Mouse (Mus musculus) CD4-positive, CD25-positive, alpha-beta regulatory T cell, adult 4 months (primary cell): ENCODE measurements around the gene Tmed11. TPM values are rescaled to one million over a fixed set of nuclear protein-coding genes. Genes with fewer than 3 reads are reported as not detected.
"Not testable (repeated sequence)": the region's sequence is repeated elsewhere in the genome, so short reads cannot be mapped to it uniquely, and the experiment has no call there.

ENCODE experiments used
- ATAC-seq: one replicate; pipeline ENCODE4 v1.8.0; 2017
- polyA plus RNA-seq, 2 experiments: library from polyadenylated mRNA; unstranded; fragments of 100-300 nt; shearing (Covaris generic); gene quantifications; one replicate each; pipeline ENCODE4 v1.2.1; 2017

Tmed11 gene
- not detected for polyA plus RNA-seq

GRCm38 (mm10) chr5:108795263-108795662 is at the start of gene Tmed11:
Gene Tmed11 (minus strand): TSS chr5:108795363.
- ATAC-seq = not testable (repeated sequence)

- no peak for ATAC-seq
Observed at GRCm38 (mm10) chr5:108836156-108836555, 41.0 kb upstream of the Tmed11 start.

DNA sequence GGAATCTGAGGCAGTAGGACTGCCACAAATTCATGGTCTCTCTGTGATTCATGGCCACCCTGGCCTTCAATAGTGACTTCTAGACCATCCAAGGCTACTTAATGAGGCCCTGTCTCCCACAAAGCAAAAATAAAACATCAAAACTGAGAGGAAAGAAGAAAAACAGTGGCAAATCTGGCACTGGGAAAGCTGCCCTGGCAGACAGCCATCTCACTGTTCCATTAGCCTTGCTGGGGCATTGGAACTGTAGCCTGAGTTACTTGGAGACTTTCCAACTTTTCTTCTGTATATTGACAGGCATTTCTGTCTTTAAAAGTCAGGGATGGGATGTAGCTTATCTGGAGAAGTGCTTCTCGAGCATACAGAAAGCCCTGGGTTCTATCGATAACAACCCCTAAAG is 28.1 kb upstream of the Tmed11 start:
- ATAC-seq = no peak

DNA sequence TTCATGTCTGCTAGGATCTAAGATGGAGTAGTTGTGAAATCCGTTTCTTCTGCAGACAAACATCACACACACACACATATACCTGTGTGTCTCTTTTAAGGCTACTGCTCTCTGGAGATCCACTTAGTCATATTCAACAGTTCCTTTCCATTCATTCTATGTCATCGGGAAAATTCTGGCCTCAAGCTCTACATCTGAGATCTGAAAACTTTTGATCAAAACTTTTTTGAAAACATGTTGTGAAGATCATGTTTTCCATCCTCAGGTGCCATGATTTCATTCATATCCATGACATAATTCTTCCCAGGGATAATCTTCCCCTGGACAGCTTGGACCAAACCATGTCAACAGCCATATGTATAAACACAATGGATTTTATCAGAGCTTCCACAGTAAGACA is 13.6 kb upstream of the Tmed11 start, which contains the start of gene Vmn2r8:
TSS of gene Vmn2r8 (minus strand) at position 101 of the 400 bp plus-strand sequence.
- not testable (repeated sequence) for ATAC-seq

DNA sequence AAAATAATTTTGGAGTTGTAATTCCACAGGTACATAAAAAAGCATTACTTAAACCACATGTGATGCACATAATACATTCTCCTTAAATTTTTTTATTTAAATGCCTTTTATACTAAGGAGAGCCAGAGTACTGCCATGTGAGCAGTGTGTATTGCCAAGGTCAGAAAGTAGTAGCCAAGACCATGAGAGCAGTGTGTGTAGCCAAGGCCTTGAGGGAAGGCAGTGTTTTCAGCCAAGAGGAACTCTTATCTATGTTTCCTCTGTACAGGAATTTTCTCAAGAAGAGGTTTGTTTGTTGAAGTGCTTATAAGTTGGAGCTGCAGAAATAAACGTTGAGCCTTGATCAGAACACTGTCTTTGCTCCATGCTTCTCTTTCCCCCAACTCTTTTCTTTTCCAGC is 8.5 kb upstream of the Tmed11 start:
- no peak for ATAC-seq

- ATAC-seq = not testable (repeated sequence)
Observed at GRCm38 (mm10) chr5:108790385-108790784, 4.8 kb downstream of the Tmed11 start.

DNA sequence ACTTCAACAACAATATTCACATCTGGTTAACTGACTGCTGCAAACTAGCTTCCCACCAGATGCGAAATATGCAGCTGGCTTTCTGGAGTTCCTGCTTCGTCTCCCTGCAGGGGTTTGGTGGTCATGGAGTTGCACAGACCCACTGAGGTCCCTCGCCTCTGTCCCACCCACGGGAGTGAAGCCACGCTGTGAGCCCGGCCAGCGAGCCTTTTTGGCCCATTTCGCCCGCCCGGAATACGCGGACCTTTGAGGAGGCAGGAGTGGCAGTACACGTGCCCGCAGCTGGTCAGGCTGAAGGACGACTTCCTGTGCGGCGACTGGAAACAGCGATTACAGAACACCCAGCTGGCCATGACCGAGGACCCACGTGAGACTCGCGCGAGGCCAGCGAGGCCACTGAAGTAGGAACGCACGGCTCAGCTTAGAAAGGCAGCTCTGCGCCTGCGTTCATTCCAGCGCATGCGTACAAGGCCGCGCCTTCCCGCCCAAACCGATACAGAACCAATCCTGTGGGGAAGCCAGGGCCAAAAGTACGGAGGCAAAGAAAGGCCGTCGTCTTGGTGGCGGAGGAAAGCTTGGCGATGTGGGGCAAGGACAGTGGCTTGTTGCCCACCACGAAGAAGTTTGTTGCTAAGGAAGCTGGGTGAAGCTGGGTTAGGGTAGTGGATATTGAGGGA is 20.4 kb downstream of the Tmed11 start, which contains the start of gene Rnf212:
TSS of gene Rnf212 (minus strand) at position 353 of the 677 bp plus-strand sequence.
- no peak for ATAC-seq

GRCm38 (mm10) chr5:108760002-108760401 is 35.2 kb downstream of the Tmed11 start:
- ATAC-seq = no peak

DNA sequence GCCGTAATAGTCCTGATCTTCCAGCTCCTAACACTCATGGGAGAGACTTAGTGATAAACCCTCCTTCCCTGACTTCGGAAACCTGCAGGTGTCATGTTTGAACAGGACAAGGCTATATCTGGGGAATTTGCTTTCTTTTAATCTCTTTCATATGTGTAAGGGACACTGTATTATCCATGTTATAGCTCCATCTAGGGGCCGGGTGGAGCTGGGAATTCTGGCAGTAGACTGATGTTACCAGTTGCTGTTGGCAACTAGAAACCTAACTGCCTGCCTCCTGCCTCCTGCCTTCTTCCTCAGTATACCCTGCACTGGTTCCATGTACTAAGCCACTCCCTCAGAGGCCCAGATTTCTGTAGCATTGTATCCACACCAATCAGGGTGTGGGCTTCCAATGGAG is 36.8 kb downstream of the Tmed11 start:
- ATAC-seq = no peak

- ATAC-seq = not testable (repeated sequence)
Observed at GRCm38 (mm10) chr5:108751258-108751657, 43.9 kb downstream of the Tmed11 start.

- ATAC-seq = no peak
Observed at GRCm38 (mm10) chr5:108750328-108751210, 44.6 kb downstream of the Tmed11 start.

DNA sequence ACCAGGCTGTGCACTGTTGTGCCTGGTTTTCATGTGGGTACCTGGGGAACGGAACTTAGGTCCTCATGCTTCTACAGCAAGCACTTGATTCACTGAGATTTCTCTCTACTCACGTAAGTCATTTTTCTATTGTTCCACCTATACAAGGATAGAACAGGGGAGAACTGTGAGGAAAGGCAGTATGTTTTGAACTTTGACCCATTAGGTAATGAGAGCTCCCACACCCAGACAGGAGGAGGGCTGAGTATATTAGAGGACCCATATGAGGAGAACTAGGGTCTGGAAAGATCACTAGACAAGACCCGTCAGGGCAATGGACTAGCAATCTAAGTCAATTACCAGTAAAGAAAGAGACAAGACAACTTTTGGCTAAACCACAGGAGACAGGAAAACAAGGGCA is 50.5 kb downstream of the Tmed11 start:
- no peak for ATAC-seq

- ATAC-seq = no peak
Observed at GRCm38 (mm10) chr5:108743856-108744255, 51.3 kb downstream of the Tmed11 start.

DNA sequence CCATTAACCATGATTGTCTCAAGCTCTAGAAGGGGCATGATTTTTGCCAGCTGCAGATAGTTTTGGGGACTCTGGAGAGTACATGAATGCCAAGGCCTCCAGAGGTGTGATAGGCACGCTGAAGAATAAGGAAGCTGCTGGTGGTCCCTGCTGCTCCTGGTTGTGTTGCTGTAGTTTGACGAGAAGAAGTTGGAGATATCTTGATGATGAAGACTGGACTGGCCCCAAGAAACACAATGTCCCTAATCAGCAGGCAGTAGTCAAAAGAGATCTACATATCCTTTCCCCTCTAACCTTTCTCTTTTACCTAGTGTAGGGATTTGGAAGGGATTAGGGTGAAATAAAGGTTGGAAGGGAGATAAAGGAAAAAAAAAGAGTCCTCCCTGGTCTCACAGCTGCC is 52.6 kb downstream of the Tmed11 start:
- no peak for ATAC-seq

GRCm38 (mm10) chr5:108741844-108742243 is 53.3 kb downstream of the Tmed11 start:
- ATAC-seq = no peak

DNA sequence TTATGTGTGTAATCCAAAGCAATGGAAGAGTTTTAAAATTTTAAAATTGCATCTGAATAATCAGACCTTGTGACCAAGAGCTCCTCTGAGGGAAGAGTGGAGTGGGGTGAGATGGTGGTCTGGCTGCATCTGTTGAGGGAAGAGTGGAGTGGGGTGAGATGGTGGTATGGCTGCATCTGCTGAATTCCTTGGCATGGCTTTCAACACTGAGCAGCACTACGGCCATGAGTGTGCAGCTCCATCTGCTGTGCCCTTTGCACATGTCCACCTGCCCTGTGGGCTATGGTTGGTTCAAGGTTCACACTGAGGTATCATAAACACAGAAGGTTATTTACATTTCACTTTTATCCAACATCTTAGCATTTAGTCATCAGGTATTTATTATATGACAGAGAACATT is 67.7 kb downstream of the Tmed11 start:
- no peak for ATAC-seq

Other genes starting within 250 kb of the Tmed11 start
- not detected for gene Cplx1, start 245.3 kb downstream of the Tmed11 start, polyA plus RNA-seq
- 100 to 1,000 TPM in 1 of 2 experiments, 10 to 100 TPM in 1; 65.0 to 101 TPM for gene Gak, start 165.6 kb downstream of the Tmed11 start, polyA plus RNA-seq
- 10 to 100 TPM; 38.6 to 56.7 TPM for gene Tmem175, start 165.6 kb downstream of the Tmed11 start, polyA plus RNA-seq
- 10 to 100 TPM; 22.1 to 56.4 TPM for gene Idua, start 135.0 kb downstream of the Tmed11 start, polyA plus RNA-seq
- 1 to 10 TPM; 5.2 to 7.0 TPM for gene Dgkq, start 125.7 kb downstream of the Tmed11 start, polyA plus RNA-seq
- under 1 TPM; 0.16 to 0.20 TPM for gene Slc26a1, start 119.8 kb downstream of the Tmed11 start, polyA plus RNA-seq
- under 1 TPM in 1 of 2 experiments, not detected in 1; 0.67 TPM for gene Fgfrl1, start 103.0 kb downstream of the Tmed11 start, polyA plus RNA-seq
- not detected for gene Rnf212, start 20.4 kb downstream of the Tmed11 start, polyA plus RNA-seq
- gene Vmn2r8, start 13.5 kb upstream of the Tmed11 start, polyA plus RNA-seq = not detected
- gene Vmn2r9, start 57.2 kb upstream of the Tmed11 start, polyA plus RNA-seq = under 1 TPM in 1 of 2 experiments, not detected in 1; 0.03 TPM
- gene Vmn2r10, start 211.2 kb upstream of the Tmed11 start, polyA plus RNA-seq = not detected